Mouse (Mus musculus) naive thymus-derived CD4-positive, alpha-beta T cell, adult 2 months (primary cell): ENCODE measurements around the gene Apba1.

ENCODE experiments used
- DNase-seq: peaks from one replicate; pipeline ENCODE4 v3.0.0-alpha.2; 2011; ENCODE audit warnings: low read depth

The Apba1 gene

DNA sequence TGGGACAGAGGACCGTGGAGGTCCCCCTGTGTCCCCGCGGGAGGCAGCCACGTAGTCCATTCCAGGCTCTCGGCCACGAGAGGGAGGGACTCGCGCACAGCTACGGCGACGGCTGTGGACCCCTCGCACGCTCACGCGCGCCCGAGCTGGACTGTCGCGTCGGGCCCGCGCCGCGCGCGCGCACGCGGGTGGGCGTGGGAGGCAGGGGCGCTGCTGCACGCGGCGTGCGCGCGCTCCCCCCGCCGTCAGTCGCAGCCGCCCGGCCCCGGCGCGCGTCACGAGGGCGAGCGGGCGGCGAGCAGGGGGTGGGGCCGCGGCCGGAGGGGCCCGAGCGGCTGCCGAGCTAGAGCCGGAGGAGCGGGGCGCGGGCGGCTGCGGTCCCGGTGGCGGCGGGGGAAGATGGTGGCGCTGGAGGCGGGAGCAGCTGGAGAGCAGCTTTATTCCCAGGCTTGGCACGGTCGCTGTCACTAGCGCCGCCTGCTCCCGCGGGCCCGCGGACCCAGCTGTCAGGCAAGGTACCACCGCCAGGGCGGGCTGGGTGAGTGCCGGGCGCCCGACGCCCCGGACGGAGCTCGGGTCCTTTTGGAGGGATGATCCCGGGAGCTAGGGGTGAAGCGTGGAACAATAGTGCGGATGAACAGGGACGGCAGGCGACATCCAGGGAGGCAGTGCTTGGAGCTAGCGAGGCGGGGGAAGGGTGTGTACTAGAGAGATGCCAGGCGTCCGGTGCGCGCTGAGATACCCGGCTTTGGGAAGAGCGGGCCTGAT, at the start of gene Apba1:
Apba1 (plus strand) TSS at position 334 of the 768 bp plus-strand sequence.
- DNase-seq, result peak; percentile 38

DNA sequence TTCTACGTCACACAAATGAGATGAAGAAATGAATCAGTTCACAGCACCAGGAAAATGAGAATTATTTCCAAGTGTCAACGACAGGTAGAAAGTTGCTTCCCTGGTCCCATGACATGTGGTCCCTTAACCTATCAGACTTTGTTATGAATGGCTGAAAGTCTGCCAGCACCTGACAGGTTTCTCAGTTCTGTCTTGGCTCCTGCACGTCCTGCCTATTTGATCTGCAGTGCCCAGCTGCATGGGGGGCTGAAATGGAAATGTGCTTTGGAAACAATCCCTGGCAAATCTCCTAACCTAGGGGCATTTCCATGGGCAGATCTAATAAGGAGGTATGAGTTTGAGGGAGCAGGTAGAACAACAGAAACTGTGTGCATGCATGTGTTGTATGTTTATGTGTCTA, 12.2 kb upstream of the Apba1 start:
- no peak for DNase-seq

DNA sequence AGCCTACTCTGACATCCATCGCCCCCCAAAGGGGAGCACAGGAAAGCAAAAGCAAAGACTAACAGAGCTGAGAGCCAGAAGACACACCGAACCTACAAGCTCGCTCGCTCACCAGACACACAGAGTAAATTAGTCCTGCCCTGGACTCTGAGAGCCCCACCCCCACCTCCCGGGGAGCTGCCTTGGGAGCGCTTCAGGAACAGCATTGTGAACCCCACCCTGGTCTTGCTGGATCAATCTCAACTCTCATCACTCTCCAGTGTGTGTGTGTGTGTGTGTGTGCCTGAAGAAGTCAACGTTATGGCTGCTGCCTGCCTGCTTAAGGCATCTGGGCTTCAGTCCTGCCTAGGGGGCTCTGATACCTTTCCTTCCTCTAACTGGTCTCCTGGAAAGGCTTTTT, 1.7 kb upstream of the Apba1 start:
- DNase-seq, result no peak

DNA sequence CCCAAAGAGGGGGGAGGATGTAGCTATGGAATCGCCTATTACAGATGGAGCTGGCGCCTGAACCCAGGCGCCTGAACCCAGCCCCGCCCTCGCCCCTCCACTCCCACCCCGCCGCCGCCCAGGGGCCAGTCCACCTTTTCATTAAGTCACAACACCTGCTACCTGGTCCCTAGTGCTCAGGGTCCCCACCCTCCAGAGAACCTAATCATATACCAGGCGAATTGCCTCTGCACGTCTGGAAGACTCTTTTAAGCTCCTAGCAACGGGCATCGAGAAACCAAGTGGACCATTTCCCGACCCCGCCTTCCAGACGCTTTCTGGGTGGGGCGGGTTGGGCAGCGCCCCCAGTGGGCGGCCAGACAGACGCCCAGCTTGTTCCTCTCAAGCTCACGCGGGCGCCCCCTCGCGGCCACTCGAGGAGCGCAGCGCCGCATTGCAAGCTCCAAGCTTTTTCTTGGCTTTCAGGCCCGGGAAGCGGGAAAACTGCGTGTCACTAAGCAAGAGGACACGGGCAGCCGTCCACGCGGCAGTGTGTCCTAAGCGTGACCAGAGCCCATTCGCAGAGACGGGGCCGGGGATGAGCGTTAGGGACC, 630 bp upstream of the Apba1 start:
- DNase-seq, result peak; percentile 80

DNA sequence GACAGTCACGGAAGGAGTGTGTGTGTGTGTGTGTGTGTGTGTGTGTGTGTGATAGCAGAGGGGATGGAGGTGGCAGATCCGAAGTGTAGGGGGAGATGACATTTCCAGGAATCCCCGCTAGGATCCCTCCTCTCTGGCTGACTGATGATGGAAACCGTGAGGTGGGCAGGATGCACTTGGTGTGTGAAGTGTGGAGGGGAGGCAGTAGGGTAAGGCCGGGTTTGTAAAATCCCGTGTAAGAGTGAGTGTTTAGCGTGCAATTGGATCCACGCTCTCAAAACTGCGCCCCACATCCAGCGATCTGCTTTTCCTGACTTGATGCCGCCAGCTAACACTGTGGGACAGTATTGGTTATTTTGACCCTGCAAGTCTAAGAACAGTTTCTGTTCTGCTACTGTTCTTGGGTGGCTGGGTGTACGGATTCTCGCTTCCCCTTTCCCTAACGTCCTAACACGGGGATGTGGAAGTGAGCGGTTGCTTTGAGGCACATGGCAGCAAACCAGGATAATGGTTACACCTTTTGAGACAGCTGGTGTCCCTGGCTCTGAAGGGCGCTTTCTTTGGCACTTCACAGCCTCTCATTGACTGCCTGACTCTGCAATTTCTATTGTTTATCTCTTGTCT, 747 bp downstream of the Apba1 start:
- peak; percentile 7 for DNase-seq

DNA sequence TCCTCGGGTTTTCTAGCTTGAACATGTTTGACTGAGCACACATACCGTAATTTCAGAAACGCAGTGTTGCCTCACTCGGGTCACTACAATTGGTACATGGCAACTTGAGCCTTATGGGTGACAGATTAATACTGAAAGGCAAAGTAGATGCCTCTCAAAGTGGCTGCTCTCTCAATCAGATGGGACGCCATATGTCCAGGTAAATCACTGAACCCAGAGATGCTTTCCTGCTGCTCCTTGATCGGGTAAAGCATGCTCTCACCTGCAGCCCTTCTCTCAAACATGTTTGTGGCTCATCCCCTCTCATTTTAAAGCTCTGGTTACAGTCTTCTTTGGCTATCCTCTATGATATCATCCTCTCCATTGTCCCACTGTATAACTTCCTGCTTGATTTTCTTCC, 4.7 kb downstream of the Apba1 start:
- no peak for DNase-seq

DNA sequence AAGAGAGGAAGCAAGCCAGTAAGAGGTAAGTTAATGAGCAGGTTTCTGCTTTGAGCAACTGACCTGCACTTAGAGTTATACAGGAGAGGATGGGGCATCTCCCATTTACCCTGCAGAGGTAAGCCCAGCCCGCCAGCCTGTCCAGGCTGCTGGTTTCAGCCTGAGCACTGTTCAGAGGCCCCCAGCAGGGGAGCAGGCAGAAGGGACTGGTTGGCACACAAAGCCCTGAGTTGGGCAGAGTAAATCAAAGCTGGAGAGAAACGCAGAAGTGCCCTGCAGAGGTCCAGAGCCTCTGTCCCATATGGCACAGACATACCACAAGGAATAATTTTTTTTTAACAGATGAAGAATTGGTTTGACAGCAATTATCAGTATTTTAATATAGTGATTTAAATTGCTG, 5.4 kb downstream of the Apba1 start:
- no peak for DNase-seq

DNA sequence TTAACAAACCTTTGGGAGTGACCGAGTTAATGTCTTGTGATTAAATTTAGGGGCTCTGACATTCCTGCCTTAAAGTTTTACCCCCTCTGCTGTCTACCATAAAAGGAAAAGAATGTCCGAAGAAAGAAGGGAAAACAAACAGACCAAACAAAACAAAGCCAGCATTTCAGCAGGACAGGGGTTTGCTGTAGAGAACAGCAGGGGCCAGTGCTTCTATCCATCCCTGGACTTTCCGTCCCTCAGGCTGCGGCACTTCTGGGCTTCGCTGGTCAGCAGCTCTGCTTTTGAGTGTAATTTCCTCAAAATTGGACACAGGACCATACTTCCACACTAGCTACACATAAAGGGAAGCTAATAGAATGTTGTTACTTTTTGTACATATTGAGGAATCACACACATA, 10.2 kb downstream of the Apba1 start:
- no peak for DNase-seq

DNA sequence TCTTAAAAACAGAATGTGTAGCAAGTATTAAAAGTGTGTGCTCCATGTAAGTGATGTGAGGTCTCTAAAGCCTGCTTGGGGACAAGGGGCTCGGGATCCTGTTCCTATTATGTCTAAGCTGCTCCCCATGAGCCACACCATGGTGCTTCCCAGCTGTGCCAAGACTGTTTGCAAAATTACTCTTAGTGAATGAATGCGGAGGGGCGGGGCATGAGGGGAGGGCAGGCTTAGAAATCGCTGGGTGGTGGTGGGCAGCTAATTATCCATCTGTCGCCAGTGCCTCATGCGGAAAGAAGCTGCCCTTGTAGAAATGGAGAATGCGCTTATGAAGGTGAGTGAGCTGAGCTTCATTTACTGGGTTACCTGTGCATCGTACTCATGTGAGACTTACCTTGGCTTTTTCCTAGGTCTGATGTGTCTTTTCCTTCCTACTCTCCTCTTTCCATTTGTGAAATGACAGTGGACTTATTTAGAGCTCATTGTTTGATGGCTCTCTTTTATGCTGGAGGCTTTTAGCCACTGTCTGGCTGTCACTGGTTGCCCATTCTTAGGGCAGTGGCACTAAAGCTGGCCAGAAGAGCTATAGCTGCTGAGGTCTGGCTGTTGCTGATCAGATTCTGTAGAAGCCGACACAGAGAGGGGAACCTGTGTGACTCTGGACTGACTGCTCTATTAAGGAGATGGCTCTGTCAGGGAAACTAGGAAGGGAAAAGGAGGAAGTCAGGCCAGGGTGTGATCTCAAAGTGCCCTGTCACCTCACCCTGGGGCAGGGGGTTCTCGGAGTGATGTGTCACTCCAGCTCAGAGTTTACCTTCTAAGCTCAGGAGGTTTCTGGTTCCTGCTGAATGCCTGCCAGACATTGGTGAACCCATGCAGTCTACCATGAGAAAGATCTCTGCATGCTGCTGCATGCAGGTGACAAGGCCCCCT, 12.1 kb downstream of the Apba1 start:
- DNase-seq, result no peak

DNA sequence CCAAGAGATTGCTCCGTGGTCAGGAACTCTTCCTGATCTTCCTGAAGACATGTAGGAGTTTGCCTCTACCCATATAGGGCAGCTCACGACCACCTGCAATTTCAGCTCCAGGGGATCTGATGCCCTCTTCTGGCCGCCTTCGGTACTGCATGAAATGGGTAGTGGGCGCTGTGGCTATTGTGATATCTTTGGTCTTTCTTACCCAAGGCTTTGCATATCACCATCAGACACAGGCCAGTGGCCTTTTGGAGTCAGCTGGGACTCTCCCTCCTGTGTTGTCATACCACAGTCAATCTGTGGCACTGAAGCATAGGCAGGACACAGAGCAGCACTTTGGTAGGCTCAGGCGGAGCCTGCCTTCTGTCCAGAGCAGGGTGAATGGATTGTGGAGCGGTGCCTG, 13.3 kb downstream of the Apba1 start:
- peak; percentile 4 for DNase-seq

DNA sequence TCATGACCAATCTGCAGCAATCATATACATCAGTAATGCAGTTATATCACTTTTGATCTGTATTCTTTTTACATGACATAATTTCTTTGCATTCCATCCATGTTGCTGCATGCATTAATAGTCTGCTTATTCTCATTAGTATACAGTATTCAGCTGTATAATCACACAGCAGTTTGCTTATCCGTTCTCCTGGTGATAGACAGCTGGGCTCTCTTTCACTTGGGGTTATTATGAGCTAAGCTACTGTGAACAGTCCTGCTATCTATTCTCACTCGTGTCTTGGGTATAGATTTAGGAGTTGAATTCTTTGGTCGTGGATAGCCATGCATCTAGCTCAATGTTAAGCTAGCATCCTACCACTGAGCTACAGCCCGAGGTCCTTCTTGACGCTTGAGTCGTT, 16.7 kb downstream of the Apba1 start:
- DNase-seq, result no peak

DNA sequence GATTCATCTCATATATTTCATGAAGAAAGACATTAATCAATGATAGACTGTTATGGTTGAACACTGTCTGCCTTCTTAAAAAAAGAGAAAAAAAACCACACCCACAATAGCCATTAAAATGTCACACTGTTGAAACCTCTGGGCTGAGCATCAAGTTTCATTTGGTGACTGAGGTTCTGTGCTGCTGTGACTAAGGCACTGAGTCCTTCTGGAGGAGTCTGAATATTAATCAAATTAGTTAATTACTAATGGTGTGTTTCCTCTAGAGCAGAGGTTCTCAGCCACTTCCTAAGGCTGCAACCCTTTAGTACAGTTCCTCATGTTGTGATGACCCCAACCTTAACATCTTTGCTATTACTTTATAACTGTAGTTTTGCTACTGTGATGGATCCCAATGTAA, 20.4 kb downstream of the Apba1 start:
- no peak for DNase-seq

DNA sequence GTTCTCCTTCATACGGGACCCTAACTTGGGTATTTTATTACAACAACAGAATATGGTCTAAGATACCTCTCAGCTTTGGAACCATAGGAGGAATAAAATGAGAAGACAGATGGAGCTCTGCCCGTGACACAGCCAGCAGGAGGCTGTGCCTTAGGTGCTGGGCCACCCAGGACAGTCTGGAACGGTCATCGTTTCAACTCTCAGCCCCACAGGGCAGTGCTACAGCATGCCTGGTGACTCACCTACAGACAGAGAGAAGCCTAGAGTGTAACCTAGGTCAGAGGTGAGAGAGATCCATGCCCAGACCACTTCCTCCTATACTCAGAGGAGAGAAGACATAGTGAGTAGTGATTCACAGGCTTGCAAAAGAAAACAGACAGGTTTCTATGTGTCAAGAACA, 21.4 kb downstream of the Apba1 start:
- DNase-seq, result no peak

DNA sequence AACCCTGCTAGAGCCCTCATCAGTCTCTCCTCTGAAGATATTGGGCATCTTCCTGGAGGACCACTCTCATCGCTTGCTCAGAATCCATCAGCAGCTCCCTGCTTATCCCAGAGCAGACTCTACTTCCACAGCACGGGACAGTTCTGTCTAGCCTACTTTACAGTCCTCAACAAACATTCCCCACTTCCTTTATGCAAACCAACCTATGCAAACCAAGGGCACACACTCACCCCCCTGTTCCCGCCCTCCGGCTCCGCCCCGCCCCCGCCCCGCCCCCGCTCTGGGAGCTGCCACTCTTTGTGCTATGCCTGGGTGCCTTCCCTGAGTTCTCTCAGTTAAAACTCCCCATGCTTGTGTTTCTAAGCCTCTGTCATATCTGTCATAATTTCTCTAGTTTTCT, 23.3 kb downstream of the Apba1 start:
- DNase-seq, result no peak

DNA sequence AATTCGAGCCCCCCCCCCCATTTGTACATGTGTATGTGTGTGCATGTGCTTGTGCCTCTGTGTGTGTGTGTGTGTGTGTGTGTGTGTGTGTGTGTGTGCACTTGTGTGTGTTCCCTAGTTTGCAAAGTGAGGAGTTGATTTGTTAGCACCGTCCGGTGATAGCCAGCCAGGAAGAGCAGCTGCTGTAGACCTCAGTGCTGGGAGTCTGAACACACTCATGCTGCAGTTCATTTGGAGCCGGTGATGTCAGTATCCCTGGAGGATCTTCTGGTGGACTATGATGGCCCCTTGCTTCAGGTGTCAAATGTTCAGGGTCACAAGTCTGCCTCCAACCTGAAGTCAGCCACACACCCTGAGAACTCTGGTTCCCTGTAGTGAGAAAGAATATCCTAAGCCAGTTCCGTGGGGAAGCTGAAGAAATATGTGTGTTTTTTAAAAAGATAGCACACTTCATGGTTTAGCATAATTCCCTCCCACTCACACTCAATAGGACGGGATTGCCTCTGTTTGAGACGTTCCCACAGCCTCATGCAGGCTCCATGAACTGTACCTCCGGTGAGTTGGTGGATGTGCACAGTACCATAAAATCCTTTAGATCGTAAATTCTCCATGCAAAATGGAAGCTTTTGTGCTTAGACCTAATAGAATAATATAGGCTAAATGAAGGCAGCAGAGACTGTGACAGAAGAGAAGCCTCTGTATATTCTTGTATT, 29.9 kb downstream of the Apba1 start:
- DNase-seq, result no peak

DNA sequence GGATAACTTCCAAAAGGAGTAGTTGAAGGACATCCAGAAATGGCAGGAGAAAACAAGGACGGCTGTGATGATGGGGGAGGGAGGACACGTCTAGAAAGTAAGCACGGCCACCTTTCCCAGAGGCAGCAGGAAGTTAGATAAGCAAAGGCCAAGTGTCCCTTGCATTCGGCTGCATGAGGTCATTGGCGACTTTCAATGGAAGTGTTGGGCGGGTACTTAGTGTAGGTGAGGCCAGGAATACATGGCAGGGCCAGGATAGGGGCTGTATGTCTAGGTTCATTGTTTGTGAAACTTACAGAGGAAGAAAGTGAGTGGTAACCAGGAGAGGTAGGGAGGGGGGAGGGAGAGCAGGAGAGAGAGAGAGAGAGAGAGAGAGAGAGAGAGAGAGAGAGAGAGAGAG, 33.0 kb downstream of the Apba1 start:
- DNase-seq, result no peak

DNA sequence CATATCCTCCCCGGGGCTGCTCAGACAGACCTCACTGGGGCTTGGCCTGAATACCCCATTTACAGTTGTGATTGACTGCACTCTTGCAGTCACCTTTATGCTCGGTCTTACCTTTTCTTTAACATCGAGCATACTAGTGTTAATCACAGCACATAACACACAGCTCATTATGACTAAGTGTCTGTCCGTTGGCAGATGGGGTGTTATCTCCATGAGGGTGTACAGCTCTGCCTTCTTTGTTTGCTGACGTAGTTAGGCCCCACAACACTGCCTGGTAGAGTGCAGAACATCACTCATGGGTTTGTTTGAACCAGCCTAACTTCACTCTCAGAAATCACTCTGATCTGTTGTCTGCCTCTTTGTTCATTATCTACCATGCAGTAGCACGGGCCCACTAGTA, 33.9 kb downstream of the Apba1 start:
- no peak for DNase-seq

DNA sequence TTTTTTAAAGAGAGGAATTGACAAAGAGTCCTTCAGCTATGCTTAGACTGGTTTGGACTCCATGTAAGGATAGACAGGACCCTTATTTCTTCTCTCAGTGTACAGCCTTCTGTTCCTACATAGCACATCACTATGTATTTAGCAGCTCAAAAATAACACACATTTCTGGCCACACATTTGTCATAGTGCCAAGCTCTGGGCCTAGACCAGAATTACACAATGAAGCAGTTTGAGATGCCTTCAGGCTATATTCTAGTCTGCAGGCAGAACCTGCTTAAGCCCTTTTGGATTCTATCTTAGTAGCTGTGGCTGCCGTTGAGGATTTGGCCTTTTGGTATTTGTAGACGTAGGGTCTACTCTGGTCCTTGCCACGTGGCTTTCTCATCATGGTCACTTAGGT, 35.8 kb downstream of the Apba1 start:
- DNase-seq, result no peak

DNA sequence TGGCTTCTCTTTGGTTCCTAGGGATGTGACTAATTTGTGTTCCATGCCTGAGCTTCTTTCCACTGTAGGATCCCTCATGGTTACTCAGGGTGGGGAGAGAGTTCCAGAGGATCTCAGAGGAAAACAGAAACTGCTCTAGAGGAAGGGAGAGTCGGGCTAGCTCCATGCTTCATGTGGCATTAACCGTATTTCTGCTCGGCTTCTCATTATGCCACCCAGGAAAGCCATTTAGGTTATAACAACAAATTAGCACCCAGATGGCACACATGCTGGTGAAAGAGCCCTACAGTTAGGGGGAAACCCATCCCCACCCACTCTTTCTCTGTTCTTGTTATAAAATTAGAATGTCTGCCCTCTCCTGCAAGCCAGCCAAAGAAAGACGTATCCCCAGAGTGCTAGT, 36.5 kb downstream of the Apba1 start:
- DNase-seq, result no peak

DNA sequence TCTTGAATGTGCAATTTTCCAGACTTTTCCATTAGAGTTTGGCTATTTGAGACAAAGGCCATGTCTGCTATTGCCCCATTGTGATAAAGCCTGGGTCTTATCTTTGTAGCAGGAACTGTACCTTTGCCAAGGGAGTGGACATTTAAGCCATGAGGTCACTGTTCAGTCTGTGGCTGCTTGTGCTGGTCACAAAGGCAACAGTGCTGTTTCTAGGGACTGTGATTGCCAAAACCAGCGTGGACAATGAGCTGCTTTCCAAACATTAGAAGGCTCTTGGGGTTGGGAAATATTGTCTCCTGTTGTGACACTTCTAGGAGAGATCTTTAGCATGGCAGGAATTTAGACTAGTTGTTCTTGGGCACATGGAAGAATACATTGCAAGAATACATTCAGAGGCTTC, 42.5 kb downstream of the Apba1 start:
- no peak for DNase-seq

DNA sequence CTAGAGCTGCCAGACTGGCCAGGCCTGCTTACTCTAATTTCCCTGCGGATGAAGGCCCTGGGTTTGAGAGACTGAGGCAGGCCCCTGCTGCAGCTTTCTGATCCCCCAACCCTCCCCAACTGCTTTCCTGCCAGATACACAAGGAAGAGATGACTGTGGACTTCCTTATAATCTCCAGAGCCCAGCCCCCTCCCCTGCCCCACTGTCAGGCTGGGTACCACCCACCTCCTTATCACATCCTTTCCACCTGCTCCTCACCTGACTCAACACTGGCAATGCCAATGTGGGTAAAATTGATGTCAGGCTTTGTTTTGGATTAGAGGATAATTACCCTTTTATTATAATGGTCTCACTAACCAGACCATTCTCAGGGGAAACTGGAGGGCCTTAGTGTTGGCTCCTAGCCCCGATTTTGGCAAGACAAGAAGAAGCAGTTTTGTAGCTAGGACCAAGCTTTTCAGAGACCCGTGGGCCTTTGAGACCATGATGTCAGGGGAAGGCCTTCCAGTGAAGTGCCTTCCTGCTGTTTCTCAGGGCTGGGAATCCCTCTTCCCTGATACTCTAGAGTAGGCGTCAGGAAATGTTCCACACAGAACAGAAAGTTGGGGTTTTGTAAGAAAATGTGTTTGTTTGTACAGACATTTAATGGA, 44.7 kb downstream of the Apba1 start:
- no peak for DNase-seq
